Mouse (Mus musculus) kidney, adult 9 months (tissue): ENCODE results near the gene Stx1a.
A peak's percentile ranks its signal among the peaks of the same experiment; 100 is the strongest.

Experiments used
- DNase-seq: peaks from one replicate; pipeline ENCODE4 v3.0.0; 2022

Stx1a gene

GRCm38 (mm10) chr5:135023344-135024173, at the start of gene Stx1a:
TSS of gene Stx1a (plus strand) at chr5:135023482.
- DNase-seq, result peak; percentile 76

- no peak for DNase-seq
These were observed 49.8 kb upstream of the Stx1a start for GRCm38 (mm10) chr5:134973526-134973925.

- no peak for DNase-seq
These were observed 49.0 kb upstream of the Stx1a start for GRCm38 (mm10) chr5:134974294-134974693.

GRCm38 (mm10) chr5:134974921-134975320, 48.4 kb upstream of the Stx1a start:
- DNase-seq, result no peak

GRCm38 (mm10) chr5:134976164-134976563, 47.1 kb upstream of the Stx1a start:
- DNase-seq, result no peak

- DNase-seq, result no peak
These were observed 46.6 kb upstream of the Stx1a start for GRCm38 (mm10) chr5:134976577-134977250.

- DNase-seq, result no peak
These were observed 45.4 kb upstream of the Stx1a start for GRCm38 (mm10) chr5:134977837-134978236.

- DNase-seq, result peak; percentile 38
These were observed 42.1 kb upstream of the Stx1a start for GRCm38 (mm10) chr5:134981149-134981548.

- DNase-seq, result no peak
These were observed 40.2 kb upstream of the Stx1a start for GRCm38 (mm10) chr5:134983111-134983510.

GRCm38 (mm10) chr5:134983771-134984170, 39.5 kb upstream of the Stx1a start:
- no peak for DNase-seq

GRCm38 (mm10) chr5:134985633-134986297, 37.5 kb upstream of the Stx1a start, which contains the start of gene Cldn3:
TSS of gene Cldn3 (plus strand) at chr5:134986214.
- peak; percentile 82 for DNase-seq

- no peak for DNase-seq
These were observed 36.7 kb upstream of the Stx1a start for GRCm38 (mm10) chr5:134986298-134987268.

- DNase-seq, result no peak
These were observed 34.1 kb upstream of the Stx1a start for GRCm38 (mm10) chr5:134989166-134989565.

GRCm38 (mm10) chr5:134989741-134990140, 33.5 kb upstream of the Stx1a start:
- DNase-seq, result no peak

- no peak for DNase-seq
These were observed 30.7 kb upstream of the Stx1a start for GRCm38 (mm10) chr5:134992566-134992965.

- DNase-seq, result no peak
These were observed 24.9 kb upstream of the Stx1a start for GRCm38 (mm10) chr5:134998359-134998758.

GRCm38 (mm10) chr5:134999797-135000196, 23.5 kb upstream of the Stx1a start:
- no peak for DNase-seq

- DNase-seq, result no peak
These were observed 22.5 kb upstream of the Stx1a start for GRCm38 (mm10) chr5:135000751-135001150.

- peak; percentile 90 for DNase-seq
These were observed 22.0 kb upstream of the Stx1a start for GRCm38 (mm10) chr5:135001309-135001708.

- DNase-seq, result peak; percentile 90
These were observed 21.1 kb upstream of the Stx1a start for GRCm38 (mm10) chr5:135002151-135002550.

- peak; percentile 72 for DNase-seq
These were observed 15.3 kb upstream of the Stx1a start for GRCm38 (mm10) chr5:135007802-135008571.
